Mouse (Mus musculus) limb, embryonic 15.5 days (tissue): Measurements from ENCODE around the gene Xlr5a. TPM values are rescaled to one million over a fixed set of nuclear protein-coding genes. Genes with fewer than 3 reads are reported as not detected.
"Not testable (repeated sequence)": the region's sequence is repeated elsewhere in the genome, so short reads cannot be mapped to it uniquely, and the experiment has no call there.

Experiments used
- ATAC-seq: fragments of 200-750 bp; cut with Nextera tagmentation; 2 replicates; pipeline ENCODE4 v1.8.0; 2017; ENCODE audit warnings: low read depth, moderate TSS enrichment; ENCODE audit not compliant: insufficient number of reproducible peaks, low FRiP score, low TSS enrichment
- H3K27ac ChIP-seq: fragments of 300-500 bp; sonication (generic); 2 replicates; pipeline ENCODE4 v1.5.1; 2015; ENCODE audit warnings: moderate library complexity, mild to moderate bottlenecking, inconsistent platforms
- H3K27me3 ChIP-seq: fragments of 300-500 bp; sonication (generic); 2 replicates; pipeline ENCODE4 v1.6.1; 2015; ENCODE audit warnings: inconsistent platforms
- H3K36me3 ChIP-seq: fragments of 300-500 bp; sonication (generic); 2 replicates; pipeline ENCODE4 v1.6.1; 2015; ENCODE audit warnings: inconsistent platforms
- H3K4me1 ChIP-seq: fragments of 300-500 bp; sonication (generic); 2 replicates; pipeline ENCODE4 v1.6.1; 2015; ENCODE audit warnings: inconsistent platforms
- H3K4me2 ChIP-seq: fragments of 300-500 bp; sonication (generic); 2 replicates; pipeline ENCODE4 v1.6.1; 2015; ENCODE audit warnings: mild to moderate bottlenecking, inconsistent platforms
- H3K4me3 ChIP-seq: fragments of 300-500 bp; sonication (generic); 2 replicates; pipeline ENCODE4 v1.5.1; 2015; ENCODE audit warnings: mild to moderate bottlenecking, inconsistent platforms
- H3K9ac ChIP-seq: fragments of 300-500 bp; sonication (generic); 2 replicates; pipeline ENCODE4 v1.6.1; 2015; ENCODE audit warnings: inconsistent platforms
- H3K9me3 ChIP-seq: fragments of 300-500 bp; sonication (generic); 2 replicates; pipeline ENCODE4 v1.6.1; 2016; ENCODE audit warnings: inconsistent platforms
- WGBS: fragments of 180-500 bp; shearing (Covaris S2); methylation state at CpG from one replicate; pipeline ENCODE4 v1.1.7; 2015; 5-methylcytosine and 5-hydroxymethylcytosine counted together
- polyA plus RNA-seq: library from polyadenylated mRNA; unstranded; fragments of >200 nt; fragmentation: Nextera tagmentation; extraction: Ambion mirVana; gene quantifications from 2 replicates; pipeline ENCODE4 v1.2.1, GENCODE M21; 2015

Xlr5a gene
- polyA plus RNA-seq, 1 experiment from 2014 or later: not detected

- 84% methylated on average over 14 of the region's 14 CpGs for WGBS
- not testable (repeated sequence) for H3K4me1 ChIP-seq, H3K9ac ChIP-seq, ATAC-seq, H3K36me3 ChIP-seq, H3K9me3 ChIP-seq, H3K27me3 ChIP-seq, H3K27ac ChIP-seq, H3K4me3 ChIP-seq, H3K4me2 ChIP-seq
Observed at GRCm38 (mm10) chrX:73242821-73243325, 49.9 kb downstream of the Xlr5a start, which contains the start of gene Xlr4c. Gene Xlr4c (minus strand): TSS chrX:73243130.

GRCm38 (mm10) chrX:73229288-73229687, 63.5 kb downstream of the Xlr5a start:
- whole genome bisulfite sequencing: 37% methylated on average over 3 of the region's 3 CpGs
- no peak for ATAC-seq
- Histone ChIP-seq H3K27me3 (peaks cover 16% of the 10 kb centered on the region), H3K9me3 (no peaks in the 10 kb centered on the region), H3K4me1 (no peaks in the 10 kb centered on the region; the same call in 1 of the 2 replicates), H3K4me3 (peak overlapping the region; percentile 57), H3K4me2 (peak overlapping the region; percentile 77), H3K27ac (no peak overlapping the region), H3K9ac (no peak overlapping the region), H3K36me3 (no peaks in the 10 kb centered on the region)

DNA sequence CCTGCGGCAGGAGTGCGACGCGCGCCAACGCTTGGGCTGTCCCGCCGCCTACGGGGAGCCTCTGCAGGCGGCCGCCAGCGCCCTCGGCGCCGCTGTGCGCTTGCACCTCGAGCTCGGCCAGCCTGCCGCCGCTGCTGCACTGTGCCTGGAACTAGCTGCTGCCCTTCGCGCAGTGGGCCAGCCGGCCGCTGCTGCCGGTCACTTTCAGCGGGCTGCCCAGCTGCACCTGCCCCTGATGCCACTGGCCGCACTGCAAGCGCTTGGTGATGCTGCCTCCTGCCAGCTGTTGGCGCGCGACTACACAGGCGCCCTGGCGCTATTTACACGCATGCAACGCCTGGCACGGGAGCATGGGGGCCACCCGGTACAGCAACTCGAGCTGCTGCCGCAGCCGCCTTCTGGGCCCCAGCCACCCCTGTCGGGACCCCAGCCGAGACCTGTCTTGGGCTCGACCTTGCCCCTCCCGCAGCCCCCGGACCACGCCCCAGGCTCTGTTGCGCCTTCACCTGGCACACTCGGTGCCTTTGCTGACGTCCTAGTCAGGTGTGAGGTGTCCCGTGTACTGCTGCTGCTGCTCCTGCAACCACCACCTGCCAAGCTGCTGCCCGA, 64.1 kb downstream of the Xlr5a start:
- peak overlapping the region; percentile 57 for H3K4me3 ChIP-seq
- peak; percentile 55; the same call in 1 of the 2 replicates for ATAC-seq
- H3K27me3 ChIP-seq: peaks cover 16% of the 10 kb centered on the region
- no peaks in the 10 kb centered on the region; the same call in 1 of the 2 replicates for H3K4me1 ChIP-seq
- 19% methylated on average over 50 of the region's 51 CpGs for WGBS
- peak overlapping the region; percentile 77 for H3K4me2 ChIP-seq
- H3K27ac ChIP-seq: peak overlapping the region; percentile 86
- no peaks in the 10 kb centered on the region for H3K36me3 ChIP-seq
- H3K9me3 ChIP-seq: no peaks in the 10 kb centered on the region
- H3K9ac ChIP-seq: peak overlapping the region; percentile 44

GRCm38 (mm10) chrX:73227914-73228605, 64.7 kb downstream of the Xlr5a start, which contains the start of gene F8a:
Gene F8a (plus strand): TSS chrX:73228291.
- WGBS: 25% methylated on average over 39 of the region's 39 CpGs
- H3K27me3 ChIP-seq: peaks cover 16% of the 10 kb centered on the region
- peak within 1 kb of the TSS; percentile 77 for H3K4me2 ChIP-seq
- ATAC-seq: peak; percentile 94
- no peaks in the 10 kb centered on the region for H3K36me3 ChIP-seq
- H3K27ac ChIP-seq: peak within 1 kb of the TSS; percentile 86
- H3K9me3 ChIP-seq: no peaks in the 10 kb centered on the region
- peak within 1 kb of the TSS; percentile 57 for H3K4me3 ChIP-seq
- H3K4me1 ChIP-seq: no peaks in the 10 kb centered on the region; the same call in 1 of the 2 replicates
- H3K9ac ChIP-seq: peak within 1 kb of the TSS; percentile 44

DNA sequence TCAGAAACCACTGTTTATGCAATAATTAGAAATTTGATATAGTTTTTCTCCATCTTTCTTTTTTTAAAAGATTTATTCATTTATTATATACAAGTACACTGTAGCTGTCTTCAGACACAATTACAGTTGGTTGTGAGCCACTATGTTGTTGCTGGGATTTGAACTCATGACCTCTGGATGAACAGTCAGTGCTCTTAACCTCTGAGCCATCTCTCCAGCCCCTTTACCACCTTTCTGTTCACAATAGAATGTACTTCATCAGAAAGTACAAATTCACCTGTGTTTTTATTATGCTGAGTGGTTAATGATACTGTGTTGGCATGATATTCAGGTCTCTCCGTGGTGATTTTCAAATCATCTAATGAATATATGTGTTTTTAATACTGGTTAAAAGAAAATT, 67.4 kb downstream of the Xlr5a start:
- 48% methylated on average over 1 of the region's 1 CpGs for WGBS
- ATAC-seq: no peak
- Histone ChIP-seq H3K9ac (no peak overlapping the region), H3K27me3 (peaks cover 13% of the 10 kb centered on the region), H3K27ac (no peak overlapping the region), H3K4me1 (no peaks in the 10 kb centered on the region; the same call in 1 of the 2 replicates), H3K36me3 (no peaks in the 10 kb centered on the region), H3K9me3 (no peaks in the 10 kb centered on the region), H3K4me2 (no peak overlapping the region), H3K4me3 (no peak overlapping the region)

DNA sequence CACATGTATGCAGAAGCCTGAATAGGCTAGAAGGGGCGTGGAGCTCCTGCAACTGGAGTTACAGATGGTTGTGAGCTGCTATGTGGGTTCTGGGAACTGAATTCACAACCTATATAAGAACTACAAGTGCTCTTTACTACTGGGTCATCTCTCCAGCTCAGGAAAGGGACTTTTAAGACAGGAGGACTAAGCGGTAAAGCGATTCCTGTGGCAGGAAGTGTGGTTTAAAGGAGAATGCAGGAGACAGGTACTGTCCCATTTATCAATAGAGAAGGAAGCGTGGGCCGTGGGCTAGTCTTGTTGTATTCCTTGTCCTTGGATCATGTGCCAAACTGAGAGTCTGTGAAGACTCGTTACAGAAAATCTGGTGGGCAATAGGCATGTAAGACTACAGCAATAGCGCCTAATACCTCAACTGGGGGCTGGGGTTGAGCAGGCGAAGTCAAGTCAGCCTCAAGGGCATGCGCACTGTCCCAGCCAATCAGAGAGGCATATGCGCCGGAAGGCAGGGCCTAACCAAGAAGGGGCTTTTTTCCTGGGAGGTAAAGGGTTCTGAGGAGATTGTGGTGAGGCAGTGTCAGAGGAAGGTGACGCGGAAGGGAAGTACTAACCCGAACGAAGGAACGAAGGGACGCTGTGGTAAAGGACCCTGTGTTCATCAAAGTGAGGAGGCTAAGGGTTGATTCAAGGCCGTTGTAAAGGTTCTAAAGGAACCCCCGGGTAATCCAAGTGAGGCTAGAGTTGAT, 78.8 kb downstream of the Xlr5a start, which contains the start of gene Xlr4b:
Gene Xlr4b, plus strand, starts transcription at position 515 of the 746 bp plus-strand sequence.
- not testable (repeated sequence) for H3K27me3 ChIP-seq, H3K27ac ChIP-seq, H3K4me1 ChIP-seq, H3K9ac ChIP-seq, H3K4me3 ChIP-seq, ATAC-seq, H3K4me2 ChIP-seq, H3K36me3 ChIP-seq, H3K9me3 ChIP-seq
- 80% methylated on average over 19 of the region's 19 CpGs for WGBS

DNA sequence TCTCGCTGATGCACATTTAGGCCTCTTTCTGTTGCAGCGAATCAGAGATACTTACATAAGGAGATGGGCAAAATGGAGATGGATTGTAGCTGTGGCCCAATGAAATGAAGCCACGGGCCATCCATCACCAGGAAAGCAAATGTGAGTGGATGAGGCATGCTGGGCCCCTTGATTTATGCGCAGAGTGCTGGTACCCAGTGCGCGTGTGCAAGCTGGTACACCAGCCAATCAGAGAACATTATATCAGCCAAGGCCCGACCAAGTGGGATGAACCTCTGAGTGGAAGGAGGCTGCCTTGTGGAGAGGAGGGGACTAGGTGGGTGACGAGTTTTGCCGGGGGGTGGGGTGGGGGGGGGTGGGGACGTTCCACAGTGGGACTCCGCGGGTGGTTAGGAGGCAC, 100.8 kb downstream of the Xlr5a start, which contains the start of gene Xlr3b:
Gene Xlr3b, plus strand, starts transcription at position 274 of the 400 bp plus-strand sequence.
- H3K9me3 ChIP-seq, H3K36me3 ChIP-seq, ATAC-seq, H3K27me3 ChIP-seq, H3K4me1 ChIP-seq, H3K4me2 ChIP-seq, H3K4me3 ChIP-seq, H3K27ac ChIP-seq, H3K9ac ChIP-seq: not testable (repeated sequence)
- WGBS: 79% methylated on average over 12 of the region's 12 CpGs

DNA sequence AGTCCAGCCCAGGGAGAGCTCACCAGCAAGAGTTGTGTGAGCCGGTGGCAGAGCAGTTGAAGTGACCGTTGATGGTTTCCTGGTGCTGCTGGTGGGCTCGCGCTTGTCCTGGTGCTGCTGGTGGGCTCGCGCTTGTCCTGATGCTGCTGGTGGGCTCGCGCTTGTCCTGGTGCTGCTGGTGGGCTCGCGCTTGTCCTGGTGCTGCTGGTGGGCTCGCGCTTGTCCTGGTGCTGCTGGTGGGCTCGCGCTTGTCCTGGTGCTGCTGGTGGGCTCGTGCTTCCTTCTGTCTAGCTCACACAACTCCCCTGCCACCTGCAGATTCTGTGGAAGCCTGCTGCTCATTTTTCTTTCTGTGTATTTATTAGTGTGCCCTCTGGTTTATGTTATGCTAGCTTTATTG, 115.9 kb downstream of the Xlr5a start, which contains the start of gene Spin2d:
Gene Spin2d, minus strand, starts transcription at position 101 of the 400 bp plus-strand sequence.
- H3K9me3 ChIP-seq, H3K9ac ChIP-seq, H3K4me2 ChIP-seq, H3K27me3 ChIP-seq, H3K4me1 ChIP-seq, H3K4me3 ChIP-seq, ATAC-seq, H3K36me3 ChIP-seq, H3K27ac ChIP-seq: not testable (repeated sequence)
- 88% methylated on average over 4 of the region's 15 CpGs for WGBS

- H3K27me3 ChIP-seq, H3K36me3 ChIP-seq, H3K4me1 ChIP-seq, H3K9ac ChIP-seq, ATAC-seq, H3K27ac ChIP-seq, H3K9me3 ChIP-seq, H3K4me3 ChIP-seq, H3K4me2 ChIP-seq: not testable (repeated sequence)
- WGBS: no CpG with 5 or more reads among the region's 7 CpGs
Observed at GRCm38 (mm10) chrX:73149350-73149749, 143.4 kb downstream of the Xlr5a start, which contains the start of gene DXBay18. Gene DXBay18 (minus strand): TSS chrX:73149450.

DNA sequence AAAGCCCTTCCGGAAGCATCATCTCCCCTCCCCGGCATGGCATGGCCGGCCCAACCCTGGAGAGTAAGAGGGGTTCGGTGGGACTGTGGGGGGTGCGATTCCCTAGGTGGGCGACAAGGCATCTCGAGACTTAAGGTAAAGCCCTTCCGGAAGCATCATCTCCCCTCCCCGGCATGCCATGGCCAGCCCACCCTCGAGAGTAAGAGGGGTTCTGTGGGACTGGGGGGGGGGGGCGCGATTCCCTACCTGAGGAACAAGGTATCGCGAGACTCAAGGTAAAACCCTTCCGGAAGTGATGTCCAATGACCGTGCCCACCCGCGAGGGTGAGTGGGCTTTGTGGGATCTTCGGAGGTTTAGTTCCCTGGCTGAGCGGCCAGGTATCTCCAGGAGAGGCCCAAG, 144.3 kb downstream of the Xlr5a start, which contains the start of gene Xlr5b:
Gene Xlr5b, plus strand, starts transcription at position 301 of the 400 bp plus-strand sequence.
- not testable (repeated sequence) for H3K9me3 ChIP-seq, H3K4me3 ChIP-seq, H3K4me1 ChIP-seq, H3K36me3 ChIP-seq, H3K27ac ChIP-seq, ATAC-seq, H3K4me2 ChIP-seq, H3K9ac ChIP-seq, H3K27me3 ChIP-seq
- WGBS: no CpG with 5 or more reads among the region's 20 CpGs

GRCm38 (mm10) chrX:73143218-73143618, 149.6 kb downstream of the Xlr5a start:
- H3K36me3 ChIP-seq, H3K9me3 ChIP-seq, H3K4me3 ChIP-seq, H3K4me1 ChIP-seq, H3K9ac ChIP-seq, H3K27ac ChIP-seq, H3K4me2 ChIP-seq, H3K27me3 ChIP-seq, ATAC-seq: not testable (repeated sequence)
- WGBS: no CpG with 5 or more reads among the region's 7 CpGs
